Mouse (Mus musculus): ENCODE measurements at regions not wholly inside any gene's neighbourhood (a gene's known extent, or its start where the extent isn't known, plus 50 kb on each side); places are given as distances from the start of the nearest gene placed in this dataset.

DNA sequence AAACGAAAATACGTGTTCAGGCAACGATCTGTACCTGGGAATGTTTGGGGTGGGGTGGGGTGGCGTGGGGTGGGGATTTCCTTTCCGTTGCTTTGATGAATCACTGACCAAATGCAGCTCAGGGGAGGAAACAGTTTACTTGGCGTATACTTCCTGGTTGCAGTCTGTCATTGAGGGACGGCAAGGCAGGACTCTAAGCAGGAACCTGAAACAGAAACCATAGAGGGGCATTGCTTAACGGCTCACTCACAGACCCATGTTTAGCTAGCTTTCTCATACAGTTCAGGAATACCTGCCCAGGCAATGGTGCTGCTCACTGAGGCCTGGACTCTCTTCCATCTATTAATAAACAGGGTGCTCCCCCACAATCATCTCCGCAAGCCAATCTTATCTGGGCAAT lies 55.1 kb upstream of the Smox start:
- no peak for DNase-seq (ENCODE audit: low spot score in 2 of 2)

DNA sequence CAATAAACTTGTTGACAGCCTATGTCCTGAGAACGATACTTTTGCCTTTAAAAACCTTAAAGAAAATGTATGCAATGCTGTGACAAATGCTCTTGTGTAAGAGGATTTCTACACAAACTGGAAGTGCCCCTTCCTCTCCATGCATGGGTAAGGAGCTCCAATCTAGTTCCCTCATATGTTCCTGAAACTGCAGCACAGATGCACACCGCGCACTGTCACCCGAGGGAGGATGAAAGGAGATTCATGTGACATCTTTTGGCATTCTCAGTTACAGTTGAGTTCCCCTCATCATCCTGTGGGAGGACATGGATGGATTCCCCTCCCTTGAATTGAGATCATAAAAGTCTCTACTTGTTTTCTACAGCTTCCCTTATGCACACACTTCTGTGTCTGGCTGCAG lies 60.8 kb upstream of the Smox start:
- DNase-seq (ENCODE audit: low spot score in 2 of 2), result no peak

- DNase-seq (ENCODE audit: low spot score in 2 of 2), result no peak
These were observed 63.2 kb upstream of the Smox start for GRCm38 (mm10) chr2:131428089-131428488.

- no peak for DNase-seq (ENCODE audit: low spot score in 2 of 2)
These were observed 64.4 kb upstream of the Smox start for GRCm38 (mm10) chr2:131426941-131427340.

DNA sequence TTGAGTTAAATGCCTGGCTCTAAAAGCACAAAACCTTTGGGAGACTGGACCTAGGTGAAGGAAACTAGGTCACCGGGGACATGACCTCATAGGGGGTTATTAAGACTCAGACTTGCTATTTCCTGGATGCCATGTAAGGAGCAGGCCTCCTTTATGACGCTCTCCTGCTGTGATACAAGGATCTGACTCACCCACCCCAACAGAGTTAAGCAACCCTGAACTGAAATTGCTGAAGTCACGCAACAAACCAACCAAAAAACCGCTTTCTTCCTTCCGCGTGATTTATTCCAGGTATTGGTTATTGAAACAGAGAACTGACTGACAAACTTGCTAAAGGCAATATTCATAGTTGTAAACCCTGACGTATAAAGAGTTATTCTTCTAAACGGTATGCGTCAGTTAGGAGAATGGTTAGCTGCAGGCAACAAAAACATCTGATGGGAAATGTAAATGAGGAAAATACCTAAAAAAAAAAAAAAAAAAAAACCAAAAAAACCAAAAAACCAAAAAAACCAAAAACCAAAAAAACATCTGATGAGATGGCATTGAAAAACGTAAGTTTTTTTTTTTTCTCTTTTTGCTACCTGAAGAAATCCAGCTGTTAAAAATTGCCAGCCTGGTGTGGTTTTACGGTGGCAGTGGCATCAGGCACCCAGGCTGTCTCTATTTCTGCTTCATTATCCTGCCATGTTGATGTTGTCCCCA lies 67.5 kb upstream of the Smox start:
- no peak for DNase-seq (ENCODE audit: low spot score in 2 of 2)

GRCm38 (mm10) chr2:131422907-131423445 lies 68.3 kb upstream of the Smox start:
- DNase-seq (ENCODE audit: low spot score in 2 of 2), result peak in 1 of 2 experiments; percentile 28

- DNase-seq (ENCODE audit: low spot score in 2 of 2), result no peak
These were observed 65.4 kb upstream of the Rnf24 start for GRCm38 (mm10) chr2:131418130-131418529.

GRCm38 (mm10) chr2:131417472-131417871 lies 64.8 kb upstream of the Rnf24 start:
- no peak for DNase-seq (ENCODE audit: low spot score in 2 of 2)

DNA sequence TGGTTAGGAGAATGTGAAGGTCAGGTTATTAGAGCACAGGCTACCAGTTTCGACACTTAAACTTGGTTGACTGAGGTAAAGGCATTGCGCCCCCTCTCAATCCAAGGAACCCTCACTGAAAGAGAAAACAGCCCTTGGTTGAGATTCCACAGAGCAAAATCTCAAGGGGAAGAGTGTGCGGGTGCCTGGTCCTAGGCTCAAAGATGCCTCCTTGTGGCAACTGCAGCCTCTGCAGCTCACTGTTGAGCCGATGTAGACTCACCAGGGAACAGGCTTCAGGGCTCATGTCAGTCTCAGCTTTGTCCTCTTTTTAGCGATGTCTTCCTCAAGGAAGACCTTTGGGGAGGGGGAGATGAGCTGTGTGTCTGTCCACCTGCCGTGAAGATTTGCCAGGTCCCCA lies 63.8 kb upstream of the Rnf24 start:
- peak; percentile 37 to 70 for DNase-seq (ENCODE audit: low spot score in 2 of 2)

GRCm38 (mm10) chr2:131410906-131411520 lies 58.3 kb upstream of the Rnf24 start:
- no peak for DNase-seq (ENCODE audit: low spot score in 2 of 2)

- no peak for DNase-seq (ENCODE audit: low spot score in 2 of 2)
These were observed 54.6 kb upstream of the Rnf24 start for GRCm38 (mm10) chr2:131407337-131407736.

DNA sequence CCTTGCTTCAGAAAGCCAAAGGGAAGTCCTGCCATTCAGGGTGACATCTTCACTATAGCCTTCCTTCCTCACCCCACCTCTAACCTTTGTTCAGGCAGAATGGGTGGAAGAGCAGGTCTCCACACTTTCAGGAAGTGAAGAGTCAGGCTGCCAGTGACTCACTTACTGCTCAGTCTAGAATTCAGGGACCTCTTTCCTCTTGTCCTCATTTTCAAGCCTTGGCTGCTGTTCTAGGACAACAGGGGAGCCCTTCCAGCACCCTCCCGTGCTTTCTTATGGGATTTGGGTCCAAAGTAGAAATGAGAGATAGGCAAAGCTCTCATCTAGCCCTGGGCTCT lies 51.5 kb upstream of the Rnf24 start:
- DNase-seq (ENCODE audit: low spot score in 2 of 2), result no peak

GRCm38 (mm10) chr2:131403543-131404217 lies 51.0 kb upstream of the Rnf24 start:
- no peak for DNase-seq (ENCODE audit: low spot score in 2 of 2)

Data from urinary bladder, postnatal 4 days (tissue).